Mouse (Mus musculus): Measurements from ENCODE around the gene Gpd1. TPM values are rescaled to one million over a fixed set of nuclear protein-coding genes. Genes with fewer than 3 reads are reported as not detected.
A peak's percentile ranks its signal among the peaks of the same experiment; 100 is the strongest.
"Not testable (repeated sequence)": the region's sequence is repeated elsewhere in the genome, so short reads cannot be mapped to it uniquely, and the experiment has no call there.

Gpd1 gene
- polyA plus RNA-seq, 3 experiments from 2014 or later, result 0.24 to 0.39 TPM; not detected in 1

GRCm38 (mm10) chr15:99723120-99723514 is 5.8 kb downstream of the Gpd1 start:
- no peak for ATAC-seq

- ATAC-seq, result no peak
Measured at GRCm38 (mm10) chr15:99723515-99724291, 6.4 kb downstream of the Gpd1 start.

- no peak for ATAC-seq
Measured at GRCm38 (mm10) chr15:99724292-99725021, 7.1 kb downstream of the Gpd1 start.

GRCm38 (mm10) chr15:99725341-99726155 is 8.2 kb downstream of the Gpd1 start, which contains the start of gene Cox14:
Cox14 (plus strand) TSS chr15:99725618.
- ATAC-seq, result peak; percentile 90

GRCm38 (mm10) chr15:99726549-99726948 is 9.2 kb downstream of the Gpd1 start:
- ATAC-seq, result no peak

GRCm38 (mm10) chr15:99727039-99727438 is 9.7 kb downstream of the Gpd1 start:
- not testable (repeated sequence) for ATAC-seq

- no peak for ATAC-seq
Measured at GRCm38 (mm10) chr15:99727525-99727924, 10.2 kb downstream of the Gpd1 start.

GRCm38 (mm10) chr15:99728211-99728610 is 10.9 kb downstream of the Gpd1 start:
- ATAC-seq, result no peak

GRCm38 (mm10) chr15:99729056-99729783 is 11.9 kb downstream of the Gpd1 start:
- ATAC-seq, result no peak

- ATAC-seq, result no peak
Measured at GRCm38 (mm10) chr15:99731167-99731566, 13.9 kb downstream of the Gpd1 start.

- ATAC-seq, result no peak
Measured at GRCm38 (mm10) chr15:99731678-99732077, 14.4 kb downstream of the Gpd1 start.

GRCm38 (mm10) chr15:99733186-99733585 is 15.9 kb downstream of the Gpd1 start:
- no peak for ATAC-seq

GRCm38 (mm10) chr15:99735631-99736030 is 18.3 kb downstream of the Gpd1 start:
- ATAC-seq, result no peak

GRCm38 (mm10) chr15:99736675-99737074 is 19.4 kb downstream of the Gpd1 start:
- no peak for ATAC-seq

GRCm38 (mm10) chr15:99740229-99740628 is 22.9 kb downstream of the Gpd1 start:
- no peak for ATAC-seq

GRCm38 (mm10) chr15:99754204-99754603 is 36.9 kb downstream of the Gpd1 start:
- no peak for ATAC-seq

- ATAC-seq, result no peak
Measured at GRCm38 (mm10) chr15:99767467-99767866, 50.2 kb downstream of the Gpd1 start.

- ATAC-seq, result no peak
Measured at GRCm38 (mm10) chr15:99768761-99769160, 51.4 kb downstream of the Gpd1 start.

- no peak for ATAC-seq
Measured at GRCm38 (mm10) chr15:99771004-99771500, 53.7 kb downstream of the Gpd1 start.

- peak; percentile 47 for ATAC-seq
Measured at GRCm38 (mm10) chr15:99771601-99772276, 54.4 kb downstream of the Gpd1 start.

GRCm38 (mm10) chr15:99772277-99772880 is 55.1 kb downstream of the Gpd1 start:
- peak; percentile 76 for ATAC-seq

- not testable (repeated sequence) for ATAC-seq
Measured at GRCm38 (mm10) chr15:99772881-99772924, 55.4 kb downstream of the Gpd1 start, which contains the start of gene Cers5. Cers5 (minus strand) TSS chr15:99772885.

All from inflammation-experienced regulatory T-cells, adult 6 months (primary cell).